Mouse (Mus musculus): ENCODE results near the gene Lipa.

Gene Lipa

DNA sequence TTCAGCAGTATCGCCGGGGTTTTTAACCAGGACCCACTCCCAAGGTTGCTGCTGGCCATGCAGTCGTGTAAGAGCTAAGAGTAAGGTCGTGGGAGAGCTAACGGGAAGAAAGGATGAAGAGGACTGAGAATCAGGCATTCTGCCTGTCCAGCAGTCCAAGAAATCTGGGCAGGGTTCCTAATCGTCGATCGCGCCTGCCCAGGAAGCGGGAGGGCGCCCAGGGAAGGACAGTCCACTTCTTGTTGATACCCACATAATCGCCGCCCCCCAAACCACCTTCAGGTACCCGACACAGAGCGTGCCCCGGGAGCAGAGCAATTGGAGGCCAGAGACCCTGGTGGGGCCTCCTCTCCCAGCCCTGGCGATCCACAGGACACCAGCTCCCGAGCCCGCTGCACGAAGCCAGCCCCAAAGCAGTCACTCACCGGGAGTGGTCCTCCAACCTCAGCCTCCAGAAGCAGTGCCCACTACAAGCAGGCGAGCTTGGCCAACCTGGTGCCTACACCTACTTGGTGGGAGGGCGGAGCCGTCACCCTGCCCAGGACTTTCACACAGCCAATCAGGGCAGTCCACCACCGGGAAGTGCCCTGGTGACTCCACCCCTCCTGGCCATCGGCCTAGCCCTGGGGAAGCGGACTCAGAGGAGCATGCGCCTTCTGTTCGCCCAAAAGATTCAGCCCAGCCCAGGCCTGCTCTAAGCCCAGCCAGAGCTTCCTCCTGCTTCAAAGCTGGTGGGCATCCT, at the start of gene Lipa:
Gene Lipa, minus strand, starts transcription at position 534 of the 742 bp plus-strand sequence.
- DNase-seq, result peak; percentile 84

DNA sequence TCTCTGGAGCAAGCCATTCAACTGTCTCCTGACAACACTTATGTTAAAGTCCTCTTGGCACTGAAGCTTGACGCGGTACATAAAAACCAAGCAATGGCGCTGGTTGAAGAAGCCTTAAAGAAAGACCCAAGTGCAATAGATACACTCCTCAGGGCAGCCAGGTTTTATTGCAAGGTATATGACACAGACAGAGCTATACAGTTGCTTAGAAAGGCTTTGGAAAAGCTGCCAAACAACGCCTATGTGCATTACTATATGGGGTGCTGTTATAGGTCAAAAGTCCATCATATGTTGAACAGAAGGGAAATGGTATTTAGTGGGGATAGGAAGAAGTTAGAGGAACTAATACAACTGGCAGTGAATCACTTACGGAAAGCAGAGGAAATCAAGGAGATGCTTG, 46.4 kb upstream of the Lipa start:
- no peak for DNase-seq

DNA sequence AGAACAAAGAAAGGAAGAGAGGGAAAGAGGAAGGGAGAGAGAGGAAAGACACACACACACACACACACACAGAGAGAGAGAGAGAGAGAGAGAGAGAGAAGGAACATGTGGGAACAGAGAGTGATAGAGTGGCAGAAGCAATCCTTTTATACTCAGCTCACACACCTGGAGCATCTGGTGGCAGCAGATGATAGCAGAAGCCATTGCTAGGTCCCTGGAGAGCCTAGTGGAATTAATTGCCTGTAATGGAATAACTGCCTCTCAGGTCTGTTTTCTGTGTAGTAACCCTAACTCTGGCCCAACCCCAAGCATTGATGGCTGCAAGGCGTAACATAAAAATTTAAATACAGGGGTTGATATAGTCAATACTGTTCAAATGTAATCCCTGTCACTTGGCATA, 43.8 kb upstream of the Lipa start:
- no peak for DNase-seq

DNA sequence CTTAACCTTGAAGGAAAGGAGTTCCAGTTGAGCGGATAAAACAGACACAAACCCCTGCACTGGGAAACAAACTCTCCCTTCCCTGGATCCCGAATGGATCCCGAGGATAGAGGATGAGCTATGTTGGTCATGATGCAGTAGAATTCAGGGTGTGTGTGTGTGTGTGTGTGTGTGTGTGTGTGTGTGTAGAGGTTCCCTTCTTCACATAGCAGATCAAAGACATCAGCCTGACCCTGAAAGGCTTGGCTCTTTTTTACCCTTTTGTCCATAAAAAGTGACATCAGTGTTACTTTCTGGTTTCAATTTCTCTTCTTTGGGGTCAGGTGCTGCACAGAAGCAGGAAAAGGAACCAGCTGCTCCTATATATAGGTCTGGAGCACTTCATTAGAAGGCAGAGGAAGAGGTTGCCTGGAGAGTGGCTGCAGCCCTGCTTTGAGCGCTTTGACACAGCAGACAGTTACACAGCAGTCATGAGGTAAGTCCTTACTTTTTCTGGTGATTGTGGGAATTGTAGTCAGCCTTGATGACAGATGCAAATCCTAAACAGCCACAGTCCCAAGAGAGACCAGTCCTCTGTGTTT, 42.7 kb upstream of the Lipa start:
- no peak for DNase-seq

DNA sequence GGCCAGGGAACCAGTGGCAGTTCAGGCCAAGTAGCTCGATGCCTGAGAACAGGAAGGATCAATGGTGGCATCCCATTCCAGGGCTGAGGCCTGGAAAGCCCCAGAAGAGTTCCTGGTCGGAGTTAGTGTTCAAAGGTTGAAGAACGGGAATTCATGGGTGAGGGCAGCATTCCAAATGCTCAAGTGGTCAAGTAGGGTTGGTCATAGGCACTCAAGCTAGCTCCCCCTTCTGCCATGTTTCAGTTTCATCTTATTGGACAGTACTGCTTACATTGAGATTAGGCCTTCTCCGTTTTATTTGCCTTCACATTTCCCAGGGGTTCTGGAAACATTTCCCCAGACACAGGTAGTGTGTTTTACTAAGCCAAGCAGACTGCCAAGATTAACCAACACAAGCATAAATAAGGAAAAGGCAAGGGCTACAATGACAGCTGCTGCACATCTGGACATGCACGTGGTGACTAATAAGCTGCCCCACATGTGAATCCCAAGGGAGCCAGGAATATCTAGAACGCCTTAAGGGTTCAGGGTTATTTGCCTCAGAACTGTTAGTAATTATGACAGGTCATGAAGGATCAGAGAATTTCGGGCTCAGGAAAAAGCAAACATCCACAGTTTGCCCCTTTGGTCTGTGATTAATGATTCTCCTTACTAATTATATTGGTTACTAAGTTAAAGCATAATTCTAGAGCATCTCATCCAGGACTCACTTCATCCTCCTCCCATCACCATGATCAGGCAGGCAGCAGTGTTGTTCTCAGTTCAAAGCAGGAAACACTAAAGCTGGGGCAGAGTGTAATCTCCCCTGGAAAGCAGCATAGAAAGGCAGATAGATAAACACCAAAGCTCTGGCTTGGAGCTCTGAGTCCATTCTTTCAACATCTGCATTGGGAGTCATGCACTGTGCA, 42.0 kb upstream of the Lipa start:
- DNase-seq, result no peak

DNA sequence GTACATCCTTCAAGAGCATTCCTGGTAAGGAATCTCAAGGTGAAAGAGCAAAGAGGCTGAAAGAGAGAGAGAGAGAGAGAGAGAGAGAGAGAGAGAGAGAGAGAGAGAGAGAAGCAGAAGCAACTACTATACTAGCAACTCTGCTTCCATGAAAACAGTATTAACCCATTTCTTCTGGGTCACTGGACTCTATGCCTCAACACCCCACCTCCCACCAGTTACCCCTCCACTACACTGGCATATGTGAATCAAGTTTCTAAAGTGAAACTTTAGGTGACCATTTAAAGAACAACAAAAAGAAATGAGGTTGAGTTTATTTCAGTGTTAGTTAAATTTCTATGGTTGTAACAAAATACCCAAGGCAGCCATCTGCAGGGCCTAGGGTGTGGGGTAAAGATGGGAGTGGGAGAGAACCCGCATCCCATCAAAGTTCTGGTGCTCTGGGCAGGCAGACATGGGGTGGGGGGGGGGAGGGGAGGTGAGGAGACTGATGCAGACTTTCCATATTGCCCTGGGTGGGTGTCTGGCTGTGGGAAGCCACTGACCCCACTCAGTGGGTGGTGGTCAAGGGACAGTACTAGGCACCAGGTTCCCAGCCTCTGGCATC, 39.0 kb upstream of the Lipa start:
- no peak for DNase-seq

DNA sequence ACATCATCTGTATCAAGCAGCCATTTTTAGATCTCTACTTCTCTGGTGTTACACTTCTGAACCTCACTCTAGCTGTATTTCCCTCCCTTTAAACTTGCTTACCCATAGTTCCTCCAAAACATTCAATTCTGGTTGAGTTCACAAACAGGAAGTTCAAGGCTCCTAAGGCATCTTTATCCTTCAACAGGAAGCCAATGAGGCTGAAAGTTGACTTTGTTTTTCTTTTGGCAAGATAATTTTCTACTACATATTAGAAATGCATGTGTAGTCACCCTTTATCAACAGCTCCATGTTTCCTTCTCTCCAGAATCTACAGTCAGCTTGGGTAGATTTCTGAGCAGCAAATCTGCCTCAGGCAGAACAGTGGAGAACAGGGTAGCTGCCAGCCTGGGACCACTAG, 35.3 kb upstream of the Lipa start:
- no peak for DNase-seq

DNA sequence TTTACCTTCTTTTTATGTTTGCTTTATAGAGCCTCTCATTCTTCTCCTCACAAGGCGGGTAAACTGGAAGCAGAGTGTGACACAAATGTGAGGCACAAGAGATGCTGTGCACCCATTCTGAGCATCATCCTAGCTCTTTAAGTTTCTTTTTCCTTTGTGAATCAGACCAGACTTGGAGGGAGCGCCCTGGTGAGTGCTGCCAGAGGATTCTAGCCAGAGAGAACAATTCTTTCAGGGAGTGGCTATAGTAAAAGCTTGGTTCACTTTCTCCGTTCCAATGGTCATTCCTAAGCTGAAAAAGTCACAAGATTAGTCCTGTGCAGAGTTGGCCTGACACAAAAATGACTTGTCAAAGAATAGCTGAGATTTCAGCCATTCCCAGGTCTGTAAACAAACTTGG, 29.3 kb upstream of the Lipa start:
- no peak for DNase-seq

DNA sequence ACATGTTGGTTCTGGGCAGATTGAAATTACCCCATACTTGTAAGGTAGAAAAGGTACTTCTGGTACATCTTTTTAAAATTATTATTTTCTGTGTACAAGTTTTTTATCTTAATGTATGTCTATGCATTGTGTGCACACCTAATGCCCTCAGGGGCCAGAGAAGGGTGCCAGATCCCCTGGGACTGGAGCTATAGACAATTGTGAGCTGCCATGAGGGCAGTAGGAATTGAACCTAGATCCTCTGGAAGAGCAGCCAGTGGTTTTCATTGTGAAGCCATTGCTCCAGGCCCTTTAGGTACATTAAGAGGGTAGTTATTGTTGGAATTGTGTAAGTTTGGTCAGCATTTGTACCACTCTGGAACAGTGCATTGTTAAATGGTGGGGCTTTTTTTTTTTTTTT, 26.8 kb upstream of the Lipa start:
- no peak for DNase-seq

DNA sequence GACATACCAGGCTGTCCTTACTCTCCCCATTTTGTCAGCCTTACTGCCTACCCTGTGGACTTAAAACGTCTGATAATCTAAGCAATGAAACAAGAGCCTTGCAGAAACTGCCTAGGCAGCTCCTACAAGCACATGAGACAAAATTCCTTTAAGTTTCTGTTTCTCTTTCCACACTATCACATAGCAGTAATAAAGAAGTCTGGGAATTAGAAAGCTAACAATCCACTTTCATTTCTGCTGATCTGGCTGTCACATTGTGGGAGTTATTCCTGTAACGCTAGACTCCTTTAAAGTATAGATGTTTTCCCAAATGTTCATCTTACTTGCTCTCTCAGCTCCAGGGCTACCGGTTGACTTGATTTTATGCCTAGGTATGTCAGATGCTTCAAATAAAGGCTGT, 26.2 kb upstream of the Lipa start:
- DNase-seq, result no peak

DNA sequence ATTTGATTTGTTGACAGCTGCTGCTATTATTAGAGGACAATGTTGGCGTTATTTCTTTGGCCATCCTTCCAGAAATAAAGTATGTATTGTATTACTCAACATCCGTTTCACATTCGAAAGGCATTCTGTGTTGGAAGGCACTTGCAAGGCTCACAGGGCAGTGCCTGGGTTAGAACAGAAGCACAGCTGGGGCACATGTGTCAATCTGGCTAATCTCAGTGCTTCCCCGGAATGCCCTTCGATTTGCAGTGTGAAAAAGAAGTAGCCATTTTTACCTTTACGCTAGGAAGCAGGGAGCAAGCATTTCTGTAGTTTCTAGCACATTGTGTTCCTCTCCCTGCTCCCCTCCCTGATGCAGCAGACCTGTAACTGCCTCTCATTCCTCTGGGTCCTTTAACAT, 25.7 kb upstream of the Lipa start:
- DNase-seq, result no peak

DNA sequence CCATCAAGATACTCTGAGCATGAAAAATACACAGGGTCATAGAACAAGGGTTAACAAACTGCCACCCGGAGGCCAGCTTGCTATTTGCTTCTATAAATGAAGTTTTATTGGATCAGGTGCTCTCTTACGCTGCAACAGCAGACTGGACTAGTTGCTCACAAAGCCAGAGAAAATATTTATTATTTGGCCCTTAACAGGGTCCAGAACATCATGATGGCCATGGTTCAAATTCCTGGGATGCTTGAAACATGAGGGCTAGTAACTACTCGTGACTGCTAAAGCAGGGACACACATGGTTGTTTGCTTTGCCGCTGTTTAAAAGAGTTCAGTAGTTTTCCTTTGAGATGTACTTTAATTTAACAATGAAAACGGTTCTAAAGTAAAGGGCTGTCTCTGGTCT, 24.7 kb upstream of the Lipa start:
- DNase-seq, result no peak

DNA sequence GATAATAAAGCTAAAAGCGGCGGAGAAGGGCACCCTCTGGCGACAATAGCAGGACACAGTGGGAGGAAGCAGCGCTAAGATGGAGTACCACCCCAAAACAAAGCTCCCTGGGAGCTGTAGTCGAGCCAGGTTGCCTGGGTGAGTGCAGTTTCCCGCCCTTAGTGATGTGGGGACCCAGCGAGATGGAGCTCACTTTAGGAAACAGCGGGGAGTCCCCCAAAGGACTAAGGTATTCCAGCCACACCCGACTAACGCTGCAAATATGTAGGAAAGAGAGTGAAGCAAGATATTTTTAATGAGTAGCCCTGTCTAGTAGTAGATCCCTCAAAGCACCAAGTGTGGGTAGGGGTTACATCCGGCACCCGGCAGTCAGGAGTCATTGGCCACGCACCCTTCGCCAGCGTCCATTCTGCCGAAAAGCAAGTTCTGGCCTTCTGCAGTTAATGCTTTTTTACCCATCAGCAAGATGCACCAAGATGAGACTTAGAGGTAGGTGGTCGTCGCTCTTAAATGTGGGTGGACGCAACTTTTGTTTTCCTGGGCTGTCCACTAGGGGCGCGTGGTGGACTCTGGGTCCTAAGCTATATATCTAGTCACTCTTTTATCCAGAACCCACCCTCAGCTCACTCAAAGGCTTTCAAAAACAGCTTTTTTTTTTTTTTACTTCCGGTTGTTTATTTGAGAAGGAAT, 23.4 kb upstream of the Lipa start, which contains the start of gene Ifit2:
Gene Ifit2, plus strand, starts transcription at position 161 of the 690 bp plus-strand sequence.
- peak; percentile 69 for DNase-seq

DNA sequence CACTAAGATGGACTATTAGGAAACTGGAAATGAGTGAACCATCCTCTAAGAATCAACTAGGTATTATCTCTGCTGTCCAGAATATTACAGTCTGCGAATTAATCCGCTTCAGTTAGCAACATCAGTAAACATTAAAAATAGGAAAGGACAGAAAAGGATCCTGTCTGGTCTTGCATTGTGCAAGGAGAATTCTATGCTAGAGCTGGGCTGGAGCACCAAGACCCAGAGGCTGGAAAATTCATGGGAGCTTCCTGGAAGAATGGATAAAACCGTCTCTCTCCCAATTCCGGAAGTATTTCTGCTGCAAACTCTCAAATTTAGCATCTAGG, 22.9 kb upstream of the Lipa start:
- no peak for DNase-seq

DNA sequence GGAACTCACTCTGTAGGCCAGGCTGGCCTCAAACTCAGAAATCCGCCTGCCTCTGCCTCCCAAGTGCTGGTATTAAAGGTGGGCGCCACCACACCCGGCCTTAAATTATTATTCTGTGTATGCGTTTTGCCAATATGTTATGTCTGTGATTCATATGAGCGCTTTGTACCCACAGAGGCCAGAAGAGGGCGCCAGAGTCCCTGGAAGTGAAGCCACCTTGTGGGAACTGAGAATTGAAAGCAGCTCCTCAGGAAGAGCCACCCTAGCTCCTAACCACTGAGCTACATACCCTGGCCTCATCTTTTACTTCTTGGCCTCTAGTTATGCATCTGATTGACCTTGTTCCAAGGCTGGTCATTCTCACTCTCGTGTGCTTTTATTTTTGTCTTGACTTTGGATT, 20.7 kb upstream of the Lipa start:
- DNase-seq, result peak; percentile 83

DNA sequence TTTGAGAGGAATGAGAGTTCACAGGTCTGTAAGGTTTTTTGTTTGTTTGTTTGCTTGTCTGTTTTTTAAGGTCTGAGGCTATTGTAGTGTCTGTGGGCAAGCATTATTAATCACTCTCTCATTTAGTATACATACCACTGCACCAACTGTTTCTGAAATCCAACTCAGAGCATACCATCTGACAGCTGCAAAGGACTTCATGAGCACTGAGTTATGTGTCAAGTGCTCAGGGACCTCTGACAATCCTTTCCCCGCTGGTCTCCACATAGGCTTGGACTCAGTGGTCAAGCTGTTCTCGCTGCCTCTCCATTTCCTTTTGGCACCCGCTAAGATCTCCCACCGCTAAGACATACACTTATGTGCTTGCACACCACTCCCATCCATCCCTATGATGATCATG, 18.9 kb upstream of the Lipa start:
- no peak for DNase-seq

DNA sequence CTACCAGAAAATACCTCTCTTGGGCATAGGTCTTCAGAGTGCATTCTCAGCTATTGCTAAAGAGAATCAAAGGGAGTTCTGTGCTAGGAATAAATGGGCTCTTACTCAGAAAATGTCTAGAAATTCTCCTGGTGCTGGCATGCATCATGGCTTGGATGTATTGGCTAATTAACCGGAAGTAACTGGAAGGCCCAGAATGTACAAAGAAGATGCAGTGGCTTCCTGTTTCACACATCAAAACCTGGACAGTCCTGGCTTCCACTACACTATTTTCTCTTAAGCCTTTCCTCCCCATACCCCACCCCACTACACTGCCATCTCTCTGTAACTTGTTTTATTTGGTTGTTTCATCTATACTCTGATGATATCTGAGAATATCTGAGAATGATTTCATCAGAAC, 12.1 kb upstream of the Lipa start:
- DNase-seq, result no peak

DNA sequence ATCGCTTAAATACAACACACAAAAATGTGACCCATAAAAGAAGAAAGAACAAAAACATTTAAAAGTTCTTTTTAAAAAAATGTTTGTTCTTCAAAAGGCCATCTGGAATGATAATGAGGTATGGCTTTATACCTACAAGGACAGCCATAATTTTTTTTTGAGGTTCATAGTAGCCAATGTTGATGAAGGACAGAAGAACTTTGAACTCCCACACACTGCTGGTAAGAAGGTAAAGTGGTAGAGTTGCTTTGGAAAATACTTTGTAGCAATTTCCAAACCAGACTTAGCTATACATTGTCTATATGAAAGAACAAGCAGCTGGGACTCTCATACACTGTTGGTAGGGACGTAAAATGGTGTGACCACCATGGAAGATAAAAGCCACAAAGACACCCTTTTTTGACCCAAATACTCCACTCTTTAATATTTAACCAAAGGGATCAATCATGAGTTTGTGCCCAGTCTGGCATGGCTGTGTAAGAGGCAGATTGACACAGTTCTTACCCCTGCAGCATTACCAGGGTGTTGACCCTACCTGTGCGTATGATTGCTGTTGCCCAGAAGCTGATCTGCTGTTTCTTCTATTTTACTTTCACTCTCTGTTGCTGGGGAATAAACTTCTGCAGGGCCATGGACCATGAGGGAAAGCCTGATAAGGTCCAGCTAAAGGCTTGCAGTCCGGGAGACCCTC, 4.9 kb upstream of the Lipa start:
- no peak for DNase-seq

DNA sequence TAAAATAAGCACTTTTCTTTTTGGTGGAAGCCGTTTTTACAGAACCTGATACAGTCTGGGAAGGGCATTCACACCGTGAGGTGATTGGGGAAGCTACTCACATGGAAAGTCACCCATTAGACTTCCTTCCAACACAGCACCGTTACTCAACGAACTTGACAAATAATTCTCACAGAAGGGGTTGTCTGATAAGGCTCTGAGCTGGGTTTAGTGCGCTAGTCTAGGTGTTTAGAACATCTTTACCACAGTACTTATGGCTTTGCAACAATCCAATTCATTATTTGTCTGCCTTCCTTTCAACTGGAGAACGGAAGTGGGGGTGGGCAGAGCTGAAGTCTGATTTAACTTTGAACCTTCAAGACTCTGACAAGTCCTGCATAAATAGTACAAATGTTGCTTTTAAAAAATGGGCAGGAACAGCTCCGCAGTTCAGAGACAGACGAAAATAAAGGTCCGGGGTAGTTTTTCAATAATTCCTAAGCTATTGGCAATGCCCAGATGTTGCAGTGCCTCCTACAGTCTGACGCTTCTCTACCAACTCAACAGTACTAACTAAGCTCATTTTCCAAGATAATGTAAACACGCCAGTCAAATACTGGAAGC, 852 bp downstream of the Lipa start:
- no peak for DNase-seq

DNA sequence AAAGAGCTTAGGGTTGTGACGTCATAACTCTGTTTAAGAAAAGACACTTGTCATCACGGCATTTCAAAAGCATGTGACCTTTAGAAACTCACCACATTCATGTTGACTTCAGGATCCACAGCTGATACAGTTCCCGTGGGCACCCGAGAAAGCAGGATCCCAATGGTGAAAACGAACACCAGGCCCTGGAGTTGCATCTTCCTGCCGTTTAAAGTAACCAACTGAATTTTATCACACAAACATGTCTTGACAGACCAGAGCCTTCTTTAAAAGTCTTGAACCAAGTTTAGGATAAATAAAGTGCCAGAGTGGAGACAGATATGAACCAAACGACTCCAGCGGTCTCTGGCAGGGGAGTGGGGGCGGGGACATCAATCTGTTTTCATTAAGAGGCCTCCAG, 2.6 kb downstream of the Lipa start:
- DNase-seq, result no peak

DNA sequence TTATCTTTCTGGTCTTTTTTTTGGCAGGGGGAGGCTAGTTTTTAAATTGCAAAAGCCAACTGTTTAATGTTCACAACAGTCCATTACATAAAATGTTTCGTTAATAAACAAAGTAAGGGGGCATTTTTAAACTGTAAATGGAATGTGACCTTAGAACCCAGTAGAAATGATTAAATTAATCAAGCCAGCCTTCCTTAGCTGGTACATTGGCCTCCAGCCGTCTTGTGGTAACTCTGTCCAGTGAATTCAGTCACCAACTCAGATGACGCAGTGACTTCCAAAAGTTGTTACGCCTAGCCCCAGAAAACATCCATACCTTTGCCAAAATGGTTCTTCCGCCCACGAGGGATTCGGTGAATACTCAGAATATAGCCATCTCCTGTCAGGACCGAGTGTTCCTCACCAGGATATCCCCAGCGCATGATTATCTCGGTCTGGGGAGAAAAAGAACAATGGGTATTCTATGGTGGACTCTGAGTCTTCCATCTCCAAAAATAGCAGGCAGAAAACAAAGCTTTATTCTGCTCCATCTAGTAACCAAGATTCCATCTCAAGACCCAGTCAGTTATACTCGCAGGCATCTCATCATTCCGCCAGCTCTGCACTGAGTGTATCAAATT, 4.1 kb downstream of the Lipa start:
- DNase-seq, result no peak
